Mouse (Mus musculus): ENCODE data around the gene Wwox. TPM values are rescaled to one million over a fixed set of nuclear protein-coding genes. Genes with fewer than 3 reads are reported as not detected.

Wwox gene
- total and polyA plus RNA-seq, 3 experiments: 7.6 to 61.8 (median 12.2) TPM

- no peaks in the 10 kb centered on the region for H3K4me1 ChIP-seq (ENCODE audit: control insufficient read depth in 1 of 2, insufficient read depth in 2 of 2, low read length in 2 of 2)
- H3K9me3 ChIP-seq (replicated peaks; ENCODE audit: insufficient read depth, low read length): no peaks in the 10 kb centered on the region
- no peak overlapping the region for H3K4me3 ChIP-seq (ENCODE audit: control insufficient read depth in 1 of 2, insufficient read depth in 1 of 2, low read depth in 2 of 2, low read length in 2 of 2)
- H3K27ac ChIP-seq (ENCODE audit: control insufficient read depth, low read depth, low read length): no peak overlapping the region
- no peak for DNase-seq (ENCODE audit: low read depth, low spot score)
- no peak overlapping the region for H3K9ac ChIP-seq (ENCODE audit: control insufficient read depth, low read depth, low read length, poor library complexity, severe bottlenecking)
- TF ChIP-seq USF2 (IDR thresholded peaks at IDR 0.05; ENCODE audit: borderline replicate concordance in 1 of 2, insufficient read depth in 1 of 2, low read depth in 1 of 2, low read length in 2 of 2) (no peak), ZMIZ1 (IDR thresholded peaks at IDR 0.05; ENCODE audit: low read depth, low read length) (no peak), MXI1 (IDR thresholded peaks at IDR 0.05; ENCODE audit: low read depth, low read length) (no peak), BHLHE40 (IDR thresholded peaks at IDR 0.05; ENCODE audit: borderline replicate concordance, low read depth, low read length) (no peak), RAD21 (IDR thresholded peaks at IDR 0.05; ENCODE audit: low read depth, low read length) (no peak), GABPA (IDR thresholded peaks at IDR 0.05; ENCODE audit: low read depth, low read length) (no peak), NELFE (IDR thresholded peaks at IDR 0.05; ENCODE audit: low read depth, low read length) (no peak), EP300 (IDR thresholded peaks at IDR 0.05; ENCODE audit: low read depth in 1 of 2, low read length in 2 of 2) (no peak), TBP (IDR thresholded peaks at IDR 0.05; ENCODE audit: low read depth, low read length) (no peak), JUND (IDR thresholded peaks at IDR 0.05; ENCODE audit: low read depth, low read length) (no peak), POLR2AphosphoS5 (IDR thresholded peaks at IDR 0.05; ENCODE audit: borderline replicate concordance, low read depth, low read length) (no peak), POLR2A (IDR thresholded peaks at IDR 0.05; ENCODE audit: control insufficient read depth in 1 of 2, insufficient read depth in 1 of 2, low read depth in 1 of 2, low read length in 2 of 2, poor library complexity in 1 of 2) (no peak), ZNF384 (IDR thresholded peaks at IDR 0.05; ENCODE audit: low read depth, low read length) (no peak), ELF1 (IDR thresholded peaks at IDR 0.05; ENCODE audit: low read depth, low read length) (no peak), HCFC1 (IDR thresholded peaks at IDR 0.05; ENCODE audit: low read depth, low read length) (no peak), NRF1 (IDR thresholded peaks at IDR 0.05; ENCODE audit: insufficient read depth, low read depth, low read length, poor library complexity, severe bottlenecking) (no peak), MYB (IDR thresholded peaks at IDR 0.05; ENCODE audit: low read depth, low read length) (no peak), CHD1 (IDR thresholded peaks at IDR 0.05; ENCODE audit: low read depth, low read length) (no peak), MEF2A (IDR thresholded peaks at IDR 0.05; ENCODE audit: extremely low read depth, insufficient replicate concordance, low read depth, low read length, poor library complexity, severe bottlenecking) (no peak), ZC3H11A (IDR thresholded peaks at IDR 0.05; ENCODE audit: low read depth, low read length) (no peak)
- H3K27me3 ChIP-seq (ENCODE audit: control insufficient read depth in 1 of 2, insufficient read depth in 2 of 2, low read length in 2 of 2): no peaks in the 10 kb centered on the region
- H3K79me2 ChIP-seq (ENCODE audit: control insufficient read depth, insufficient read depth, low read length, poor library complexity): no peaks in the 10 kb centered on the region
- no peaks in the 10 kb centered on the region for H3K36me3 ChIP-seq (ENCODE audit: control insufficient read depth in 1 of 2, insufficient read depth in 2 of 2, low read length in 2 of 2)
Measured at GRCm38 (mm10) chr8:114783321-114783720, 343.9 kb downstream of the Wwox start.

GRCm38 (mm10) chr8:114785834-114786233 lies 346.4 kb downstream of the Wwox start:
- Histone ChIP-seq H3K4me3 (ENCODE audit: control insufficient read depth in 1 of 2, insufficient read depth in 1 of 2, low read depth in 2 of 2, low read length in 2 of 2) (no peak overlapping the region), H3K4me1 (ENCODE audit: control insufficient read depth in 1 of 2, insufficient read depth in 2 of 2, low read length in 2 of 2) (no peaks in the 10 kb centered on the region), H3K9ac (ENCODE audit: control insufficient read depth, low read depth, low read length, poor library complexity, severe bottlenecking) (no peak overlapping the region), H3K36me3 (ENCODE audit: control insufficient read depth in 1 of 2, insufficient read depth in 2 of 2, low read length in 2 of 2) (no peaks in the 10 kb centered on the region), H3K27me3 (ENCODE audit: control insufficient read depth in 1 of 2, insufficient read depth in 2 of 2, low read length in 2 of 2) (no peaks in the 10 kb centered on the region), H3K9me3 (replicated peaks; ENCODE audit: insufficient read depth, low read length) (no peaks in the 10 kb centered on the region), H3K27ac (ENCODE audit: control insufficient read depth, low read depth, low read length) (no peak overlapping the region), H3K79me2 (ENCODE audit: control insufficient read depth, insufficient read depth, low read length, poor library complexity) (no peaks in the 10 kb centered on the region)
- DNase-seq (ENCODE audit: low read depth, low spot score): no peak
- TF ChIP-seq BHLHE40 (IDR thresholded peaks at IDR 0.05; ENCODE audit: borderline replicate concordance, low read depth, low read length): no peak
- TF ChIP-seq POLR2AphosphoS2 (IDR thresholded peaks at IDR 0.05; ENCODE audit: low read length): no peak
- TF ChIP-seq GATA1 (IDR thresholded peaks at IDR 0.05; ENCODE audit: low read depth, low read length): no peak
- no peak for TF ChIP-seq USF1 (IDR thresholded peaks at IDR 0.05; ENCODE audit: low read depth, low read length)
- no peak for TF ChIP-seq NELFE (IDR thresholded peaks at IDR 0.05; ENCODE audit: low read depth, low read length)
- no peak for TF ChIP-seq CHD1 (IDR thresholded peaks at IDR 0.05; ENCODE audit: low read depth, low read length)
- no peak for TF ChIP-seq USF2 (IDR thresholded peaks at IDR 0.05; ENCODE audit: borderline replicate concordance in 1 of 2, insufficient read depth in 1 of 2, low read depth in 1 of 2, low read length in 2 of 2)
- no peak for TF ChIP-seq TBP (IDR thresholded peaks at IDR 0.05; ENCODE audit: low read depth, low read length)
- TF ChIP-seq SMC3 (IDR thresholded peaks at IDR 0.05; ENCODE audit: low read depth, low read length): no peak
- no peak for TF ChIP-seq ZMIZ1 (IDR thresholded peaks at IDR 0.05; ENCODE audit: low read depth, low read length)
- TF ChIP-seq ZC3H11A (IDR thresholded peaks at IDR 0.05; ENCODE audit: low read depth, low read length): no peak
- no peak for TF ChIP-seq MEF2A (IDR thresholded peaks at IDR 0.05; ENCODE audit: extremely low read depth, insufficient replicate concordance, low read depth, low read length, poor library complexity, severe bottlenecking)
- TF ChIP-seq NRF1 (IDR thresholded peaks at IDR 0.05; ENCODE audit: insufficient read depth, low read depth, low read length, poor library complexity, severe bottlenecking): no peak
- no peak for TF ChIP-seq MAX (IDR thresholded peaks at IDR 0.05; ENCODE audit: low read length)
- TF ChIP-seq JUND (IDR thresholded peaks at IDR 0.05; ENCODE audit: low read depth, low read length): no peak
